Mouse (Mus musculus) liver, adult 2 months (tissue): ENCODE results near the gene Rpn1. TPM values are rescaled to one million over a fixed set of nuclear protein-coding genes. Genes with fewer than 3 reads are reported as not detected.

Experiments used
- DNase-seq: peaks from one replicate; pipeline ENCODE4 v3.0.0-alpha.2; 2011; ENCODE audit warnings: low read depth, low spot score; ENCODE audit errors: extremely low read depth
- H3K27ac ChIP-seq: fragments of 200-500 bp; replicated peaks from 2 replicates; pipeline ENCODE4 v1.5.1; 2012; ENCODE audit warnings: low read depth, mild to moderate bottlenecking, control low read depth, inconsistent platforms, low read length; ENCODE audit not compliant: insufficient read depth
- H3K27me3 ChIP-seq: fragments of 200-500 bp; 2 replicates; pipeline ENCODE4 v1.6.1; 2012; ENCODE audit warnings: mild to moderate bottlenecking, moderate library complexity, low read length, inconsistent platforms; ENCODE audit not compliant: control insufficient read depth, insufficient read depth
- H3K36me3 ChIP-seq: fragments of 200-500 bp; 2 replicates; pipeline ENCODE4 v1.6.1; 2012; ENCODE audit warnings: low read length, inconsistent platforms; ENCODE audit not compliant: control insufficient read depth, insufficient read depth
- H3K4me1 ChIP-seq: fragments of 200-500 bp; 2 replicates; pipeline ENCODE4 v1.6.1; 2011; ENCODE audit warnings: low read length; ENCODE audit not compliant: control insufficient read depth, insufficient read depth
- H3K4me3 ChIP-seq: fragments of 200-500 bp; 2 replicates; pipeline ENCODE4 v1.5.1; 2011; ENCODE audit warnings: low read depth, mild to moderate bottlenecking, control low read depth, low read length, moderate library complexity; ENCODE audit not compliant: insufficient read depth
- H3K79me2 ChIP-seq: fragments of 200-500 bp; 2 replicates; pipeline ENCODE4 v1.6.1; 2012; ENCODE audit warnings: inconsistent platforms, mild to moderate bottlenecking, low read length, moderate library complexity; ENCODE audit not compliant: control insufficient read depth, insufficient read depth
- H3K9ac ChIP-seq: fragments of 200-500 bp; 2 replicates; pipeline ENCODE4 v1.6.1; 2012; ENCODE audit warnings: low read depth, mild to moderate bottlenecking, control low read depth, inconsistent platforms, low read length
- CTCF ChIP-seq: fragments of 200-500 bp; IDR thresholded peaks from 2 replicates; pipeline ENCODE4 v1.5.1; 2011; ENCODE audit warnings: low read depth, low read length, control low read depth
- POLR2A ChIP-seq: fragments of 200-500 bp; IDR thresholded peaks from 2 replicates; pipeline ENCODE4 v1.6.1; 2011; ENCODE audit warnings: low read length, control low read depth; ENCODE audit not compliant: insufficient read depth; ENCODE audit errors: extremely low read depth
- WGBS: fragments of 180-500 bp; shearing (Covaris S2); methylation state at CpG from one replicate; pipeline ENCODE4 v1.1.7; 2018; 5-methylcytosine and 5-hydroxymethylcytosine counted together
- polyA plus RNA-seq: library from polyadenylated mRNA; depleted of rRNA; stranded (reverse); fragments of >200 nt; gene quantifications from 2 replicates; pipeline ENCODE4 v1.2.3, GENCODE M21; 2012
- total RNA-seq: library from RNA; depleted of rRNA; stranded (reverse); fragments of >200 nt; gene quantifications from 2 replicates; pipeline ENCODE4 v1.2.3, GENCODE M21; 2014

Rpn1 gene
- total and polyA plus RNA-seq, 2 experiments = 124 to 149 TPM

DNA sequence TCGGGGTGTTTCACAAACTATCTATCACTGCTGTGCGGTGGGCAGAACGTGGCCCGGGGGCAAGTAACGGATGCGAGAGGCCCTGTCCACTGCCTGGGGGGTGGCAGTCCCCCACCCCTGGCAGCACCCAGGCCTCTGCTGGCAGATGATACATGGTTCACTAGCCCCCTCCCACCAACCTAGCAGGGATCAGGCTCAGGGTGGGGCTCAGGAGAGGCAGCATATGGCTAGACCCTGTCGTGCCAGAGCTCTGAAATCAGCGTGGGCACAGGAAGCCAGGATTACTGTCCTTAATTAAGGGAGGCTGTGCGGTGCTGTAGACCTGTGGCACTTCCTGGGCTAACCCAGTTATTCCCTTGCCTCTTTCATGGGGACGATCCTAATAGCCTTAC, 32.9 kb downstream of the Rpn1 start:
- H3K27ac ChIP-seq = no peak overlapping the region
- no peak overlapping the region for H3K4me3 ChIP-seq
- H3K9ac ChIP-seq = no peak overlapping the region

DNA sequence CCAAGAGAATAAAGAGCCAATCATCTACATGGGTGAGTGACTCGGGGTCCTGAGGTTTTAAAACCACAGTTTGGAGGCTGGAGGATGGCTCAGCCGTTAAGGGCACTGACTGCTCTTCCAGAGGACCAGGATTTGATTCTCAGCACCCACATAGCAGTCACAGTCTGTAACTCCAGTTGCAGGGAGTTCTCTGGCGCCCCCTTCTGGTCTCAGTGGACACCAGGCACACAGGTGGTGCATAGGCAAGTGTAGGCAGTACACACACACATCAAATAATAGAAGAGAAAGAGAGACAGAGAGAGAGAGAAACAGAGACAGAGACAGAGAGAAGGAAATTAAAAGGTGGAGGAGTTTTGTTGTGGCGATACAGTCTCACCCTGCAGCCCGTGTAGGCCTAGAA, 35.0 kb downstream of the Rpn1 start:
- Histone ChIP-seq H3K4me1 (no peaks in the 10 kb centered on the region), H3K27me3 (no peaks in the 10 kb centered on the region), H3K4me3 (no peak overlapping the region), H3K27ac (no peak overlapping the region), H3K79me2 (no peaks in the 10 kb centered on the region), H3K36me3 (no peaks in the 10 kb centered on the region), H3K9ac (no peak overlapping the region)
- 82% methylated on average over 5 of the region's 5 CpGs for WGBS
- DNase-seq = no peak
- TF ChIP-seq CTCF (peak; percentile 20; the same call in 1 of the 2 replicates), POLR2A (no peak)

More for the DNA sequence above, 32.9 kb downstream of the Rpn1 start:
- H3K36me3 ChIP-seq = no peaks in the 10 kb centered on the region
- TF ChIP-seq POLR2A (no peak), CTCF (no peak)
- no peaks in the 10 kb centered on the region for H3K79me2 ChIP-seq
- H3K4me1 ChIP-seq = no peaks in the 10 kb centered on the region
- 94% methylated on average over 10 of the region's 10 CpGs for WGBS
- DNase-seq = no peak
- H3K27me3 ChIP-seq = no peaks in the 10 kb centered on the region

DNA sequence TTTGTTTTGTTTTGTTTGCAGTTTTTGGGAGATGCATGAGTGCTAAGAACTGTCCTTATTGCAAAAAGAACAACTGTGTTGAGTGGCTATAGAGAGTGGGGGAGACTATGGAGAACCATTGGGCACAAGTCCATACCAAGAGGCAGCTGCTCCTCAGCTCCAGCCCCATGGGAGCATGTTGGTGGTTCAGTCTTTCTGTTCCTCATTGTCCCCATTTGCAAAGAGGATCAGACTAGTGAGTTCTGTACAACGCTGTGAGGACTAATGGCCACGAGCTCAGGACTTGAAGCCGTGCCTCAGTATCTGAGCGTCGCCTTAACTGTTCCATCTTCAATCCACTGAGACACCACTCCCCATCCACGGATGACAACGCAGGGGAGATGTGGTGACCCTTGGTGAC, 36.5 kb downstream of the Rpn1 start:
- H3K36me3 ChIP-seq = no peaks in the 10 kb centered on the region
- no peaks in the 10 kb centered on the region for H3K27me3 ChIP-seq
- 83% methylated on average over 7 of the region's 7 CpGs for WGBS
- no peak overlapping the region for H3K4me3 ChIP-seq
- H3K27ac ChIP-seq = no peak overlapping the region
- no peaks in the 10 kb centered on the region for H3K79me2 ChIP-seq
- H3K9ac ChIP-seq = no peak overlapping the region
- DNase-seq = no peak
- no peak for TF ChIP-seq POLR2A
- no peak for TF ChIP-seq CTCF
- H3K4me1 ChIP-seq = no peaks in the 10 kb centered on the region

DNA sequence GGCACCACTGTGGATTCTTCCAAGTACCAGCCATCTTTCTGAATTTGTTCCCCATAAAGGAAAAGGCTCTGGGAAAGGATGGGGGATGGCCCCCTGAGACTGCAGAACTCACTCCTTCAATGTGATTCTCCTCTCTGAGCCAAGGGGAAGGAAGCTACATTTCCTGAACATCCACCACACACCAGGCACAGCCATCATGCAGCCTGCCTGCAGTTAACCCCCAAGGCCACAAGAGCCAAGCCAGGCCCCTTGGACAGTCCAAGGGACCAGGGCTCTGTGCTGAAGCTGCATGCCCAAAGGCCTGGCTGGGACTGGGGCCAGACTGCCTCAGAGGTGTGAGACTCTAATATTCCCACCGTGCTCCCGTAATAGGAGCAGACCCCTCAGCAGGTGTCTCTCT, 37.5 kb downstream of the Rpn1 start:
- 83% methylated on average over 2 of the region's 2 CpGs for WGBS
- Histone ChIP-seq H3K4me1 (no peaks in the 10 kb centered on the region), H3K79me2 (no peaks in the 10 kb centered on the region), H3K27ac (no peak overlapping the region), H3K9ac (no peak overlapping the region), H3K27me3 (no peaks in the 10 kb centered on the region; the same call in 1 of the 2 replicates), H3K36me3 (no peaks in the 10 kb centered on the region), H3K4me3 (no peak overlapping the region)
- TF ChIP-seq CTCF = no peak
- no peak for TF ChIP-seq POLR2A
- no peak for DNase-seq

DNA sequence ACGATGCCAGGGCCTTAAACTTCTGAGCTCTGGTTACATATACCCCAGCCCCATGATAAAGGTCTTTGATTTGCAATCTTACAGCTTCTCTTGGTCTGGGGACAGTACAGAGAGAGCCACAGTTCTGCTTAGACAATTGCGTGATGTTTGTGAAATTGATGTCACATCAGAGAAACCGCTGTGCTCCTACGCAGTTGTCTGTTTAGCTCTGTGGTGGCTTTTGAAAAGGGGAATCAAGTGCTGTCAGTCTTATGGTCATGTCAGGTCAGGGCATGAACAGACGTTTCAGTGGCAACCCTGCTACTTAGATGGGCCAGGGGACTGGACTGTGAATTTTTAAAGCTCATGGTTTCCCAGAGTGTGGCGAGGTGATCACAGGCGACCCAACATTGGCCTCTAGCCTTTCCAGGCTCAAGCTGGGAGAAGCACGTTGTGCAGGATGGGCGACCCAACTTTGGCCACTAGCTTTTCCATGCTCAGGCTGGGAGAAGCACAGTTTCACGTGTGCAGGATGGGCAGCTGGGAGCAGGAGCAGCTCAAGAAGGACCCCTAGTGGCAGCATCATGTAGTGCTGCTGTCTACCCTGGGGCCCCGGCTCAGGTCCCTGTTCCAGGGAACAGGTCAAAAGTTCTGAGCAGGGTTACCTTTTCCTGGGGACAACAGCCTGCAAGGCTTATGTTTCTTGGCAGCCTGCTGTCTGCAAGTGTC, 39.0 kb downstream of the Rpn1 start:
- no peak overlapping the region for H3K4me3 ChIP-seq
- no peaks in the 10 kb centered on the region for H3K4me1 ChIP-seq
- H3K9ac ChIP-seq = no peak overlapping the region
- no peaks in the 10 kb centered on the region for H3K79me2 ChIP-seq
- 50% methylated on average over 11 of the region's 11 CpGs for WGBS
- H3K27me3 ChIP-seq = no peaks in the 10 kb centered on the region; the same call in 1 of the 2 replicates
- H3K36me3 ChIP-seq = no peaks in the 10 kb centered on the region
- TF ChIP-seq CTCF (peak; percentile 59), POLR2A (no peak)
- DNase-seq = no peak
- H3K27ac ChIP-seq = no peak overlapping the region

DNA sequence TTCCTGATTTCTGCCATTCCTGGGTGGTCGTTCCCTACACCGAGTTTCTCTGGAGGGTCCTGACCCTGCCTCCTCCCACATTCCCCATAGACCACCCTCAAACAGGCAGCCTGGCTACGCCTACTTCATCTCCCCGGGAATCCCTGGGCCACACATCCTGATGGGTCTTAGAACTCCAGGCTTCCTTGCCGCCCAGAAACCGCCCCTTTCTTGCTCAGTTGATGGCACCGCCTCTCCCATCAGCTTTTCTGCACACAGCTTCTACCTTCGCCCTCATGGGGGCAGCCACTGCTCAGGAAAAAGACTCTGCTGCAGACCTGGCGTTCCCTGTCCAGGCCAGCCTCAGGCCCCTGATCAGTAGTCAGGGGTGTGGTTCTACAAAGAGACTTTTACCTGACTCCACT, 39.6 kb downstream of the Rpn1 start:
- H3K79me2 ChIP-seq = no peaks in the 10 kb centered on the region
- no peak for DNase-seq
- WGBS = 17% methylated on average over 9 of the region's 9 CpGs
- no peak overlapping the region for H3K27ac ChIP-seq
- H3K4me3 ChIP-seq = no peak overlapping the region
- no peak overlapping the region for H3K9ac ChIP-seq
- no peak for TF ChIP-seq POLR2A
- peak; percentile 51 for TF ChIP-seq CTCF
- H3K36me3 ChIP-seq = no peaks in the 10 kb centered on the region
- no peaks in the 10 kb centered on the region for H3K4me1 ChIP-seq
- no peaks in the 10 kb centered on the region; the same call in 1 of the 2 replicates for H3K27me3 ChIP-seq
